Mouse (Mus musculus) stomach, embryonic 14.5 days (tissue): ENCODE data around the gene Nostrin. TPM values are rescaled to one million over a fixed set of nuclear protein-coding genes. Genes with fewer than 3 reads are reported as not detected.

Experiments
- ATAC-seq: fragments of 200-750 bp; cut with Nextera tagmentation; 2 replicates; pipeline ENCODE4 v1.8.0; 2017; ENCODE audit warnings: low read depth, moderate TSS enrichment; ENCODE audit not compliant: insufficient number of reproducible peaks, insufficient read depth, low FRiP score
- H3K27ac ChIP-seq: fragments of 300-500 bp; sonication (generic); 2 replicates; pipeline ENCODE4 v1.5.1; 2014; ENCODE audit warnings: mild to moderate bottlenecking, low read length, moderate library complexity, mixed read lengths
- H3K27me3 ChIP-seq: fragments of 300-500 bp; sonication (generic); 2 replicates; pipeline ENCODE4 v1.6.1; 2014; ENCODE audit warnings: low read length, control low read depth, mixed read lengths; ENCODE audit not compliant: control insufficient read depth, insufficient read depth
- H3K36me3 ChIP-seq: fragments of 300-500 bp; sonication (generic); 2 replicates; pipeline ENCODE4 v1.6.1; 2014; ENCODE audit warnings: mild to moderate bottlenecking, control low read depth, low read length, moderate library complexity, mixed read lengths; ENCODE audit not compliant: control insufficient read depth, insufficient read depth
- H3K4me1 ChIP-seq: fragments of 300-500 bp; sonication (generic); 2 replicates; pipeline ENCODE4 v1.6.1; 2014; ENCODE audit warnings: low read length, control low read depth, mixed read lengths; ENCODE audit not compliant: control insufficient read depth, insufficient read depth
- H3K4me2 ChIP-seq: fragments of 300-500 bp; sonication (generic); replicated peaks from 2 replicates; pipeline ENCODE4 v1.6.1; 2014; ENCODE audit warnings: low read depth, low read length, control low read depth
- H3K4me3 ChIP-seq: fragments of 300-500 bp; sonication (generic); 2 replicates; pipeline ENCODE4 v1.5.1; 2014; ENCODE audit warnings: low read depth, low read length, control low read depth
- H3K9ac ChIP-seq: fragments of 300-500 bp; sonication (generic); replicated peaks from 2 replicates; pipeline ENCODE4 v1.6.1; 2014; ENCODE audit warnings: low read depth, mild to moderate bottlenecking, control low read depth, low read length, moderate library complexity, mixed read lengths
- H3K9me3 ChIP-seq: fragments of 300-500 bp; sonication (generic); 2 replicates; pipeline ENCODE4 v1.6.1; 2016; ENCODE audit warnings: low read depth, low read length, control low read depth; ENCODE audit not compliant: control insufficient read depth
- WGBS: fragments of 180-500 bp; shearing (Covaris S2); extraction: QIAGEN DNeasy Blood & Tissue Kit; methylation state at CpG from one replicate; pipeline ENCODE4 v1.1.7; 2014; 5-methylcytosine and 5-hydroxymethylcytosine counted together
- polyA plus RNA-seq: library from polyadenylated mRNA; unstranded; fragments of >200 nt; fragmentation: Nextera tagmentation; extraction: Ambion mirVana; gene quantifications from 2 replicates; pipeline ENCODE4 v1.2.1, GENCODE M21; 2014

Nostrin gene
- polyA plus RNA-seq, 1 experiment from 2014 or later, result 6.5 TPM

DNA sequence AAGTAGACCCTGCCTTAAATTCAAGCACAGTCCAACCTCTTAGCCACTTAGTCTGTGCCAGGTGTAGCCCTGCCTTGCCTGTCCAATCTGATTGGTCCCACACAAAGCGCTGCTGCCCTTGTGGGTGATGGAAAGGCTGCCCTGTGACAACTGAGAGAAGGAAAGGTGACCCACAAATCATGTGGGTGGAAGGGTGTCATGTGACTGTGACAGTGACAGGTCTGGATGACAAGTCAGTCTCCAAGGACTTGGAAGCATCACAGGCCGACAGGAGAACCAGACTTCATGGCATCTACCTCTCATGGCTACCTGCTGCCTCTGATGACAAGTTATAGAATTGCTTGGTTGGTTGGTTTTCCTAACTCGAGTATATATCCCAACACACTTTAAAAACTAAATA lies 32.1 kb upstream of the Nostrin start:
- 81% methylated on average over 3 of the region's 3 CpGs for WGBS
- H3K4me3 ChIP-seq, result no peak overlapping the region

DNA sequence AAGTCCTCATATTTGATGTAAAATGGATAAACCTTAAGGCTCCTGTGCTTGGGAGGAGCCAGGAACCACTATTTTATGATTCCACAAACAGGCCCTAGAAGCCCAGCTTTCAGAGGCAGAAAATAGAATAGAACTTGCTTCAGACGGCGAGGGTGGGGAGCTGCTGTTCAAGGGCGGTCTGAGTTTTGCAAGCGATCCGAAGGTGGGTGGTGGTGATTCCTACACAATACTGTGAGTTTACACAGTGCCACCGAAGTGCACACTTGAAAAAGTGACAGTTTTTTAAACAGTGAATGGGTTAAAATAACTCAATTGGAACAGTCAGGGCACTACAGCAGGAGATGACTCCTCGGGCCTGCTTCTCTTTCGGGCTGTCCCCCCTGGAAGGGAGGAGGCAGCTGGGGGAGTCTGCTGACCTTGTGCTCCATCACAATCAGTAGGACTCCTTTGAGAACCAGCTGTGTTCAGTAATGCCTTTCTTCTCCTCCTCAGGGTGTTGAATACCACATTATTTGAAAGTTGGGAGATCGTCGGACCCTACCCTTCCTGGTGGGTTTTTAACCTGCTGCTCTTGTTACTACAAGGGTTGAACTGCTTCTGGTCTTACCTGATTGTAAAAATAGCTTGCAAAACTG lies 31.0 kb upstream of the Nostrin start:
- Histone ChIP-seq H3K36me3 (no peaks in the 10 kb centered on the region), H3K9ac (no peak overlapping the region), H3K4me2 (no peak overlapping the region), H3K9me3 (no peaks in the 10 kb centered on the region), H3K4me3 (no peak overlapping the region), H3K4me1 (no peaks in the 10 kb centered on the region; the same call in 1 of the 2 replicates), H3K27ac (no peak overlapping the region), H3K27me3 (no peaks in the 10 kb centered on the region)
- WGBS, result 44% methylated on average over 10 of the region's 10 CpGs
- ATAC-seq, result no peak

More for the DNA sequence above, 32.1 kb upstream of the Nostrin start:
- Histone ChIP-seq H3K4me2 (no peak overlapping the region), H3K9me3 (no peaks in the 10 kb centered on the region), H3K27ac (no peak overlapping the region), H3K4me1 (no peaks in the 10 kb centered on the region), H3K27me3 (no peaks in the 10 kb centered on the region), H3K9ac (no peak overlapping the region), H3K36me3 (no peaks in the 10 kb centered on the region)
- ATAC-seq, result no peak

DNA sequence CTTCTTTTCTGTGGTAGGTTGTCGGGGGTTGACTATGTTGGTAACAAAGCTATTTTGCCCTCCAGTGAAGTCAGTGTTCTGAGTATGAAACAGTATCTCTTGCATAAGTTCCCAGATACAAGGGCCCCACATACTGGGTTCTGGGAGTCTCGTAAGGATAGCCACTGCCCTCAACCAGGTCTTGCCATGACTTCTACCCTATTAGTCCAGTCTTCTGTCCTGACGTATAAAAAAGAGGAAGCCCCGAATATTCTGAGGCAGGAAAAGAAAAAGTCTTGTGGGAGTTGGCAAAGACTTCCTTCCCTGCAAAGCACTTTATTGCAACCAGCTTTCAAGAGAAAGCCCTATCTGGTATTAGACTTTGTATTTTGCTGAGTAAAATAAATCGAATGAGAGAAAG lies 26.4 kb upstream of the Nostrin start:
- Histone ChIP-seq H3K9me3 (no peaks in the 10 kb centered on the region), H3K36me3 (no peaks in the 10 kb centered on the region), H3K27ac (no peak overlapping the region), H3K4me3 (no peak overlapping the region), H3K27me3 (no peaks in the 10 kb centered on the region), H3K4me1 (no peaks in the 10 kb centered on the region; the same call in 1 of the 2 replicates), H3K4me2 (no peak overlapping the region), H3K9ac (no peak overlapping the region)
- 67% methylated on average over 5 of the region's 5 CpGs for WGBS
- no peak for ATAC-seq

DNA sequence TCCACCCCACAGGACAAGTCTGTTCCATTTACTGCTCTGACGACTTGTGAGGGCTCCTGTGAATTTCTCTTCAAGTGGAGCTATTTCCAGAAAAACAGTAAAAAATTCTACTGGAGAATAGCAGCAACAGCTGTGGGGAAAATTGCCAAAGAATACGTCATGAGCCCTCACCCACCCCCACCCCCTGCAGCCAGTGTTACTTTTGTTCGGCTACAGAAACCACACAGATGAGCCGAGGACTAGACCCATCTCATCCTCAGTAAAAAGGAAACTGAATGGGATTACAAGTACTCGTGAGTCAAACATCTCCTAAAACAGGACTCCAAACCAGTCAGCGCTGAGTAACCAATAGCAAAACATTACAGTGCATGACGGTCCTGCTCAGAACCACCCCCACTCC lies 25.9 kb upstream of the Nostrin start:
- no peak for ATAC-seq
- Histone ChIP-seq H3K36me3 (no peaks in the 10 kb centered on the region), H3K4me3 (no peak overlapping the region), H3K27ac (no peak overlapping the region), H3K9me3 (no peaks in the 10 kb centered on the region), H3K4me2 (no peak overlapping the region), H3K4me1 (no peaks in the 10 kb centered on the region; the same call in 1 of the 2 replicates), H3K27me3 (no peaks in the 10 kb centered on the region), H3K9ac (no peak overlapping the region)
- WGBS, result 56% methylated on average over 7 of the region's 7 CpGs

DNA sequence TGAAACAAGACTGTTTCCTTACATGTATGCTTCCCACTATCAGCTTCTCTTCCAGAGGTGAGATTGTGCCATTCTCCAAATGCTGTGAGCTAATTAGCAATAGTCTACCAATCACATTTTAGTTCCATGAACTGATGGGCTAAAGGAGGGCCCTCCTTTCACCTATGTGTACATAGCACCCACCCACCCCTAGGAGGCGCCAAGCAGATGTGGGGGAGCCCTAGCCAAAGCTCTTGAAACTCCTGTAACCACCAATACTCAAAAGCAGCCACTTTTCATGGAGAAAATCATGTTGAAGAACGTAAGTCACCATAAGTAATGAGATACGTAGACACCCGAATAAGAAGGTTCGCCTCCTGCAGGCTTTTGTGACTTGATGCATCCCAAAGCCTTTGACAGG lies 23.0 kb upstream of the Nostrin start:
- H3K27ac ChIP-seq, result no peak overlapping the region
- H3K9me3 ChIP-seq, result no peaks in the 10 kb centered on the region
- H3K4me3 ChIP-seq, result no peak overlapping the region
- H3K4me2 ChIP-seq, result no peak overlapping the region
- no peaks in the 10 kb centered on the region for H3K36me3 ChIP-seq
- H3K27me3 ChIP-seq, result no peaks in the 10 kb centered on the region
- ATAC-seq, result no peak
- no peak overlapping the region for H3K9ac ChIP-seq
- no peaks in the 10 kb centered on the region; the same call in 1 of the 2 replicates for H3K4me1 ChIP-seq
- whole genome bisulfite sequencing, result 87% methylated on average over 5 of the region's 5 CpGs

DNA sequence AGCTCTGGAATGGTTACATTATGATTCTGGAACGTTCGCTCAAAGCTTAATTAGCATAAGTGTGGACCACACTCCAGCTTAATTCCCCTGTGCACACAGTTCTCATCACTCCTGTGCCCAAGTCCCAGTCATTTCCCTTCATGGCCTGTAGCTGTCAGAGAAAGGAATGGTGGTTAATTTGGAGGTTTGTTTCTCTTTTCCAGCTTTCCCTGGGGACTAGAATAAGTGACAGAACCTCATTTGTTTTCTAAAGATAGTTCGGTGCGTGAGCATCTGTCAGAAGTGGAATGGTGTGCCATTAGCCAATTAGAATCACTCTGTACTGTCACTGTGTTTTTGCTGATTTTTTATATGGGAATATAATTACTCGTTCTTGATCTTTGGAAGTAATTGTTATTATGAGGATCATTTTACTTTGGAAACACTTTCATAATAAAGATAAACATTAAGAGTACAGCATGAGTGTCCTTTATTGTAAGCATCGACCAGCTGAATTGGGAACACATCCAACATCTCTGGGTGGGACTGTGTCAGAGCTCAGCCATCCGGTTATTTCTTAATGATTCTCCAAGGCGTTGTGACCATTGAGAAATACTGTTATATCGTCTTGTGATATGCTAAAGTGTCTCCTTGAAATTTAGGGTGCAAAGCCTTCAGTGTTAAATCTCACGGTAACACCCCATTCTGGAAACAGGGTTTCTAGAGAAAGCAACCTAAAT lies 21.6 kb upstream of the Nostrin start:
- ATAC-seq, result no peak
- WGBS, result 71% methylated on average over 10 of the region's 10 CpGs
- Histone ChIP-seq H3K4me2 (no peak overlapping the region), H3K9me3 (no peaks in the 10 kb centered on the region), H3K4me1 (no peaks in the 10 kb centered on the region; the same call in 1 of the 2 replicates), H3K9ac (no peak overlapping the region), H3K36me3 (no peaks in the 10 kb centered on the region), H3K4me3 (no peak overlapping the region), H3K27ac (no peak overlapping the region), H3K27me3 (no peaks in the 10 kb centered on the region)

DNA sequence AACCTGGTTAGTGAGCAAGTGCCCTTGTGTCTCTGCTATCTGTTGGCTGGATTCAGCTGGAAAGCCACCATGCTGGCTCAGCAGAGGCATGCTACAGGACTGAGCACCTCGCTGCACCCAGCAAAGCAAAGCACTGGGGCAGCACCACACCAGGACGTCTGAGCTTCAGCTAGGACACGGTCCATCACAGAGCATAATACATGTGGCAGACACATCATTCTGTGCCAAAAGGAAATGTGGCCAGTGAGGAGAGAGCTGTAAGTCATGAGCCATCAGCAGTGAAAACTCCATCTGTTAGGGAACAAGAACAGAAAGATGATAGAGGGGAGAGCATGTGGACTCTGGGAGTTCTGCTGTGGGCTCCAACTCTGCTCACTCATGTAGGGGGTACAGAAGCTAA lies 19.7 kb upstream of the Nostrin start:
- WGBS, result 93% methylated on average over 3 of the region's 3 CpGs

DNA sequence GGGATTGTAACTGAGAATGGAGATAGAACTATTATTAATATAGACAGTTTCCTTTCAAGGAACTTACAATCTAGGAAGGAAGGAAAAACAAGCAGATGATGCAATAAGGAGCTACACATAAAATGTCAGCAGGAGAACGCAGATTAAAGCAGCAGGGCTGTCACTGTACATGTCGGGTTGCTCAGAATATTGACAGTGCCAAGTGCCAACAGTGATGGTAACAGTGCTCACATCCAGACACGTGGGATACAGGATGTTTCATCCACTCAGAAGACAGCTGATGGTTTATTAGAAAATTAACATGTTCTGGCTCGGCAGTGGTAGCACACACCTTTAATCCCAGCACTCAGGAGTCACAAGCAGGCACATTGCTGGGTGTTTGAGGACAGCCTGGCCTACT lies 18.8 kb upstream of the Nostrin start:
- Histone ChIP-seq H3K27me3 (no peaks in the 10 kb centered on the region), H3K9me3 (no peaks in the 10 kb centered on the region), H3K4me2 (no peak overlapping the region), H3K9ac (no peak overlapping the region), H3K4me3 (no peak overlapping the region), H3K36me3 (no peaks in the 10 kb centered on the region), H3K27ac (no peak overlapping the region), H3K4me1 (no peaks in the 10 kb centered on the region)
- 79% methylated on average over 4 of the region's 4 CpGs for WGBS
- ATAC-seq, result no peak

More for the DNA sequence above, 19.7 kb upstream of the Nostrin start:
- no peak overlapping the region for H3K9ac ChIP-seq
- H3K9me3 ChIP-seq, result no peaks in the 10 kb centered on the region
- H3K4me3 ChIP-seq, result no peak overlapping the region
- ATAC-seq, result no peak
- H3K27me3 ChIP-seq, result no peaks in the 10 kb centered on the region
- no peak overlapping the region for H3K4me2 ChIP-seq
- H3K27ac ChIP-seq, result no peak overlapping the region
- H3K36me3 ChIP-seq, result no peaks in the 10 kb centered on the region
- H3K4me1 ChIP-seq, result no peaks in the 10 kb centered on the region
